Mouse (Mus musculus) left cerebral cortex, adult 9 months (tissue): Measurements from ENCODE around the gene Ercc1.
A peak's percentile ranks its signal among the peaks of the same experiment; 100 is the strongest.

ENCODE experiments used
- DNase-seq, 2 experiments: peaks; one replicate each; pipeline ENCODE4 v3.0.0; 2022; ENCODE audit warnings: low spot score in 2 of 2

Gene Ercc1

DNA sequence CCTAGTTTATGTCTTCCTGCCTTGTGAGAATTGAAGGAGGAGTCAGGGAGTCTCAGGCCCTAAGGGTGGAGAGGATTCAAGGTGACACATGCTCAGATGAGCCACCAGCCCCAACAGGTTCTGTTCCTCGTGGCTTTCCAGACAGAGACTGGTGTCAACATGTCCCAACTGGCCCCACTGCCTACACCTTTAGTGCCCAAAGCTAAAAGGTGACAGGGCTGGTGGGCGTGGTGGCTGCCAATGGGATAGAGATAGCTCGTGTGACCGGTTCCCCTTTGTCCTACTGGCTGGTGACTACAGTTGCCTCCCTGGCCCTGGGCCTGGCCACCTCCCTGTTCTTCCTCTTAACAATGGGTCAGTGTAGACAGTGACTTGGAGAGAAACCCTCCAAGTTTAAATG lies 20.8 kb downstream of the Ercc1 start:
- DNase-seq: no peak

DNA sequence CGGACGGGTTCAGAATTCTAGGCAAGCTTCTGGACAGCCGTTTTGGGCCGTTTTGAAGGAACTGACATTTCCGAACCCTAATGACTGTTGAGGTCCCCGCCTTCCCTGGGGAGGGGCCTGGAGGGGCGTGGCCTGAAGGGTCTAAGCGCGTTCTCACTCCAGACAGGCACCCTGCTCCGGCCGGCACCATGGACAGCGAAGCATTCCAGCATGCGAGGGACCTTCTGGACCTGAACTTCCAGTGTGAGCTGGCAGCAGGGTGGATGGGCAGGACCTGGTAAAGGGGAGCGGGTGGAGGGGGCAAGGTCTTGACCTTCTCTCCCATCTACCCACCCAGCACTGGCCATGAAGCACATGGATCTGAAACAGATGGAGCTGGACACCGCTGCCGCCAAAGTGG lies 23.8 kb downstream of the Ercc1 start:
- DNase-seq: no peak

DNA sequence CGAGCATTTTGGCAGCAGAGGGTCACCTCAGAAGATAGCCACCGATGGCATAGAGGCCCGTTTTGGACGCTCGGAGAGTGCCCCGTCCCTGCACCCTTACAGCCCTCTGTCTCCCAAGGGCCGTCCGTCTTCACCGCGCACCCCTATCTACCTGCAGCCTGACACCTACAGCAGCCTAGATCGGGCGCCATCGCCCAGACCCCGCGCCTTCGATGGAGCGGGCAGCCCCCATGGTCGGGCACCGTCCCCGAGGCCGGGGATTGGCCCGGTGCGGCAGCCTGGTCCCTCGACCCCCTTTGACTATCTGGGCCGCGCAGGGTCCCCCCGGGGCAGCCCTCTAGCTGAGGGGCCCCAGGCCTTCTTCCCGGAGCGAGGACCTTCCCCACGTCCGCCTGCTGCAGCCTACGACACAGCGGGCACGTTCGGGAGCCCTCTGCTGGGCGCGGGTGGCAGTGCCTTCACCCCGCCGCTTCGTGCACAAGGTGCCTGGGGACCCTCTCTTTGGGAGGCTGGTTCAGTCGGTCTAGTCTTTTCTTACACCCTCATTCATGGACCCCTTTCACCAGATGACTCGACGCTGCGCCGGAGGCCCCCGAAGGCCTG lies 25.3 kb downstream of the Ercc1 start:
- peak in 1 of 2 experiments; percentile 63 for DNase-seq

DNA sequence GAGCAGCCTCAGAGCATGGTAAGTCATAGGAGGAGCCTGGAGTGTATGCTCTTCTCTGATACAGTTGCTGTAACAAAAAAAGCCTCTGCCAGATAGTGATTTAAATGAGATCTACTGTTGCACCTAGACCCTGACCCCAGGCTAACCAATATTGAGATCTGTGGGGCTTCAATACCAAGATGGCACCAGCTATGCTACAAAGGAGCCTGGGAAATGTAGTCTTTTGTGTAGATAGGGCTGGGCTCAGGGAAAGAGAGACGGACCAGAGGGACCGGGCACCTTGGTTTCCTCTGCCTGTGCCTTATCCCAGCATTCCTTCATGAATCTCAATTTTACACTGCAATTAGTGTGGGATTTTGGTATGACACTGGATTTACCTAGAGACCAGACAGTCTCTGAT lies 28.8 kb downstream of the Ercc1 start:
- DNase-seq: no peak

DNA sequence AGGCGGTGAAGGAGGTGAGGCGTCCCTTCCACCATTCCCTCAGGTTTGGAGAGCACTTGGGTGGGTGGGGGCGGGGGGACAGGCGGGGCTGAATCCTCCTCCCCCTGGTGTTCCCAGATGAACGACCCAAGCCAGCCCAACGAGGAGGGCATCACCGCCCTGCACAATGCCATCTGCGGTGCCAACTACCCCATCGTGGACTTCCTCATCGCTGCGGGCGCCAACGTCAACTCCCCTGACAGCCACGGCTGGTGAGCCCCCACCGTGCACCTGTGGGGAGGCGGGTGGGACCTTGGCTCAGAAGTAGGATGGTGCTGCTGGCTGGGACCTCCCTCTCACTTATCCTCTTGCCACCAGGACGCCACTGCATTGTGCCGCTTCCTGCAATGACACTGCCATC lies 30.8 kb downstream of the Ercc1 start:
- no peak for DNase-seq

DNA sequence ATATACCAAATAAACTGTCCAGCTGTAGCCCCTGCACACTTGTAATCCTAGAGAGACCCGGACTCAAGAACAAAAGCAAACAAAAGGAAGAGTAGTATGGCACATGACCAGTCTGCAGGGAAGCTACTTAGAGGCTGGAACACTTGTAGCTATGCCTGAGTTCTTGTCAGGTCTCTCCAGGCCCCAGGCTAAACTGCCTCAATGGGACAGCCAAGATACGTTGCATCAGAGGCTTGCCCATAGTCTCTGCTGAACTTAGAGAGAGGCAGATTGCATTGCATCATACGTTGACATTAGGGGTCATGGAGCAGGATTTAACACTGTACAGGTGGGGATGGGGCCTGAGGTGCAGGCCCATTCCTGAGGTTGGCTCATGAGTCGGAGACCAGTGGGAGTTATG lies 31.4 kb downstream of the Ercc1 start:
- no peak for DNase-seq

DNA sequence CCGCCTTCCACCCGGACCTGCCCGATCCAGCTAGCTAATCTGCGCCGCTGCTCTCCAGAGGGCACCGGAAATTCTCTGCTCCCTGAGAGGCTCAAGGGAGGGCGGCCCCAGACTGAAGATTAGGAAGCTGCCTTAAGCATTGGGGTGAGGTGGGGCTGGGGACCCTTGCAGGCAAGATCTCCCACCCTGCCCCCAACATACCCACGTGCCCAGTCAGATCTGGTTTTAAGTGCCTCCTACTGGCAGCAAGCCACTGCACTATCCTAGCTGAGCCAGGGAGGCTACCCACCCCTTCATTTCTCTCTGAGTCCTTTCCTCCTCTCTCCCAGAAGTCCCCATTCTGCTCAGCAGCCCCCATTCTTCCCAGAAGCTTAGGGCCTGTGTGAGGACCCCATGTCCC lies 33.5 kb downstream of the Ercc1 start:
- no peak for DNase-seq

DNA sequence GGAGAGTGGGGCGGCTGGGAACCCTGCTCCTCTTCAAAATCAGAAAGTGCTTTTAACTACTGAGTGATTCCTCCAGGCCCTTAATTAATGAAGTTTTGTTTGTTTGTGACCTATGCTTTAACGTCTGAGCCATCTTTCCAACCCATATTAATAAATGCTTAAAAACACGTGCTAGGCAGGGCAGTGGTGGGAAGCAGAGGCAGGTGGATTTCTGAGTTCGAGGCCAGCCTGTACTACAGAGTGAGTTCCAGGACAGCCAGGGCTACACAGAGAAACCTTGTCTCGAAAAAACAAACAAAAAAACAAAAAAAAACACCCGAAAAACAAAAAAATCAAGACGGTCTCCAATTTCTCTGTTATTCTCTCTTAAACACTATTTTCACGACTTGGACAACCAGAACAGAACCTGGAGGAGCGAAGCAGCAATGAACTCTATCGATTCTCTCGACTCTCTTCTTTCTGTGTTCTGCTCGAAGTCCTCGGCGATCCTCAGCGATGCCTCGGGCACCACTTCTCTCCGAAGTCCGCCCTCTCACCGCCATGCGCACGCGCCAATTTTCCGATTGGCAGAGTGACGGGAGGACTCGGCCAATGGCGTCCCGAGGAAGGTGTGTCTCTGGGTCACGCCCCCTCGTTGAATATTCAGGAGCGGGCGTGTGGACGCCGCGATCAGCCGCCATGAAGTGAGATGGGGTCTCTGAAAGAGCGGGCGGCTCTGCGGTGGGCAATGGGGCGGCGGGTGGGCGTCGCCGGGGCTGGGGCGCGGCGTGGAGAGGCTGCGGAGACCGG lies 37.0 kb downstream of the Ercc1 start, which contains the start of gene Ercc2:
TSS of gene Ercc2 (plus strand) at position 634 of the 789 bp plus-strand sequence.
- DNase-seq: peak; percentile 94 to 98

DNA sequence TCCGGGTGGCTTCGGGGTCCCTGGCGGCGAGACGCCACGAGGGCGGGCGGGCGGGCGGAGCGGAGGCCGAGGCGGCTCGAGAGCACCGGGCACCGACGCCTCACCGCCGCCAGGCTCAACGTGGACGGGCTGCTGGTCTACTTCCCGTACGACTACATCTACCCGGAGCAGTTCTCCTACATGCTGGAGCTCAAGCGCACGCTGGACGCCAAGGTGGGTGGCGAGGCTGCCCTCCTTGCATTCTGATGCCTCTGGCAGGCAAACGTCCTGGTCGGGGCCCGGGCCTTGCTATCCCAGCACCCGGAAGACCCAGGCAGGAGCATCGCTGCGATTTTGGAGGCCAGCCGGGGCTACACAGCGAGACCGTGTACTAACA lies 37.6 kb downstream of the Ercc1 start:
- DNase-seq: no peak

DNA sequence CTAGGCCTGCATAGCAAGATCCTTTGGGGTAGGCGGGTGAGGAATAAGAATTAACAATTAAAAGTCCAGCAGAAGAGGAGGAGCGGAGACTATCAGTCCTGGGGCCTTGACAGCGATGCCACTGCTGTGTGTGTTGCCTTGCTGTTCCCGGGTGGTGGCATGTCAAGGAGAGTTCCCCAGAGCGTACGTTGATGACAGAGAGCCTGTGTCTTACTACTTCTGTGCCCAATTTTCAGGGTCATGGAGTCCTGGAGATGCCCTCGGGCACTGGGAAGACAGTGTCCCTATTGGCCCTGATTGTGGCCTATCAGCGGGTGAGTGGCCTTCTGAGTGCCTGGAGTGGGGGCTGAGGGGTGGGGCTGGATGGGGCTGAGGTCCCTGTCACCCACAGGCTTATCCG lies 39.1 kb downstream of the Ercc1 start:
- no peak for DNase-seq

DNA sequence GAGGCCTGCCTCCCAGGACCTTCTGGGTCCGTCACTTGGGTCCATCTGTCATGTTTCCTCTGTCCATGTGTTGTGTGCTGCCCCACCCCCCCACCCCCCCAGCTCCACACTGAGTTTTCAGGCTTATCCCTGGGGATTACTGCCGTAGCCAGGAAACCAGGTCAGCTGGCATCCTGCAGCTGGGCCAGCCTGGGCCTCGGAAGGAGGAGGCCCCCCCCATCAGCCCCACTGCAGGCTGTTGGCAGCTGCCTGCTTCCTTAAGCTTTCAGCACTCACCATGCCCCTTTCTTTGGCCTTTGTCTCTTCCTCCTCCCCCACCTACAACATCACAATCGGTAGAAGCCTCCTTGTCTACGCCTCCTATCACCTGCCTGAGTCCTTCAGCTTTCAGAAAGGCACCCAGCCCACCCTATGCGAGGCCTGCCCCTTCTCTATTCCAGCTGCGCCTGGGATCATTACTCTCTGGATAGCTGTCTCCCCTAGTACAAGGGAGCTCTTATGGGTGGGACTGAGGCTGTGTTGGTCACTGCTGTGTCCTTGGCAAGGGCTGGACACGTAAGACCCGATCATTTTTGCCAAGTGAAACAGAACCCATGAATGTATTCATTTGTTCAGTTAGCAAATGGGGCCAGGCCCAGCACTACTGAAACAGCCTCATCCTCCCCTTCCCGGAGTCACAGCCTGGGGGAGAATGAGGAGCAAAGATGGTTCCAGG lies 44.3 kb downstream of the Ercc1 start:
- no peak for DNase-seq

DNA sequence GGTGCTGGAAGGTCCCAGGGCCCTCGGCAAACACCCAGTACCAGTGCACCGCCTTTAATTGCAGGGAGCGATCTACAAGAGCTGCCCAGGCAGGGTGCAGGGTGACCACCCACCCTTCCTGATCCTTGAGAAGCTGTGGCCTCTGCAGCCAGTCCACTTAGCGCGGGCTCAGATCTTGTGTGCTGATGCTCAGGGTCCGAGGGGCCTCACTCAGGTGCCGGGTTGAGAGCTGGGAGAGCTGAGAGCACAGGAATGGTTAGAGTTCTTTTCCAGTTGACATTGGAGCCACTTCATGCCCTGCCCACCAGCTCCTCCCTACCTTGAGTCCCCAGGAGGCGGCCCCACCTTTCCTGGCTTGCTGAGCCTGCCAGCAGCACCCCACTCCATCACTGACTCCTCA lies 49.9 kb downstream of the Ercc1 start:
- DNase-seq: no peak

DNA sequence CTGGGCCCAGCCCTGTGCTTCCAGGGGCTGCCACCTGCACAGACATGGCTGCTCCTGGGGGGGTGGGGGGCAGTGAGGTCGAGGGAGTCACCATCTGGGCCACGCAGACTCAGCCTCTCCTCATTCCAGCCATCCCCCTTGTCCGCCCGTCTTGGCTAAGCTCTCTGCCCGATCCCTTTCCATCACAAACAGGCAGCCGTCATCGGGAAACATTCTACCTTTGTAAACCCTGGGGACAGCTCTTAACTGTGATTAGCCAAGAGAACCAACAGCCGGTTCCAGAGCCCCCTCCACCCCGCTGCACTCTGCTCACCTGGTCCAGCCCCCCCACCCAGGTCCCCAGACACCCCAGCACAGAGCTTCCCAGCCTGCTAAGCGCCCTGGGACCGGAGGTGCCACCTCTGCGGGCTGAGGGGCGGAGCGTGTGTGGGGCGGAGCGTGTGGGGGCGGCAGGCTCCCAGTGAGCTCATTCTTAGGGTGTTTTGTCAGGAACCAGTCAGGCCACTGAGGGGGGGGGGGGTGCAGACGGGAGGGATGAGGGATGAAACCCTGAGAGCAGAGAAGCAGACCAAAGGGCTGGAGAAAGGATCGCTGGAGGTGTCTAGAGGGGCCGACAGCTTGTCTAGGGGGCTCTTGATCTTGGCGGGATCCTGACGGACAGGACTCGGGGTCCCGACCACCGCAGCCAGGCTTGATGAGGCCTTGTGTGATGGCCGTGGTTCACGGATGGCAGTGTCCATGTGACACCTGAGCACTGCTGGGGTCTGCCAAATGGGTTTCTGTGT lies 55.1 kb downstream of the Ercc1 start:
- no peak for DNase-seq

DNA sequence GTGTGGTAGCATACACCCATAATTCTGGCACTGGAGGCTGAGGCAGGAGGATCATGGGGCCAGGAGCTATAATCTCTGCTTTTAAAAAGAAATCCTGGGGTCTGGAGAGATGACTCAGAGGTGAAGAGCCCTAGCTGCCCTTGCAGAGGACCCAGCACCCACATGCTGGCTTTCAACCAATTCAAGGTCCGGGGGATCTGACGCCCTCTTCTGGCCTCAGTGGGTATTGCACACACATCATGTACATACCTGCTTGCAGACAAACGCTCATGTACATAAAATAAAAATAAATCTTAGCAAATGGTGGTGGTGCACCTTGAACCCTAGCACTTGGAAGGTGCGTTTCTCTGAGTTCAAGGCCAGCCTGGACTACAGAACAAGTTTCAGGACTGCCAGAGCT lies 56.4 kb downstream of the Ercc1 start:
- no peak for DNase-seq

DNA sequence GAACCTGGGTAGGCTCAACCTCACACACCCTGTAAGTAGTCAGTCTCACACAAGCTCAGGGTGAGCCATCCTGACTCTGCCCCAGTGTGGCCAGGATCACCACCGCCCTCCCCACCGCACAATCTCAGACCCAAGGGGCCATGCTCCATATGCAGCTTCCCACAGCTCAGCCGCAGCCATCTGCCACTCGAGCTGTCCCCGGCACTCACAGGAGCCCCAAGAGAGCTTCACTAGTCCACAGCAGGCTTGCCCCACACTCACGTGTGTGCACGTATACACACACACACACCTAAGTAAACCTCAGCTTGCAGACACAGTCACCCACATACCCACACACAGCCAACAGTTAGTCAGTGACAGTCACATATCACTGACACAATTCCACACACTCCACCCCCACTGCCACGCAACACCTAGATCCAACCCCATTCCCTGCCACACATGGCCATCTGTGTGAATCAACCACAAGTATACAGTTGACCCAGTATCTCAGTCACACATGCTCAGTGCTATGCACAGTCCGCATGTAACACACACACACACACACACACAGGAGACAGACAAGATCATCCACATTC lies 58.0 kb downstream of the Ercc1 start:
- no peak for DNase-seq

DNA sequence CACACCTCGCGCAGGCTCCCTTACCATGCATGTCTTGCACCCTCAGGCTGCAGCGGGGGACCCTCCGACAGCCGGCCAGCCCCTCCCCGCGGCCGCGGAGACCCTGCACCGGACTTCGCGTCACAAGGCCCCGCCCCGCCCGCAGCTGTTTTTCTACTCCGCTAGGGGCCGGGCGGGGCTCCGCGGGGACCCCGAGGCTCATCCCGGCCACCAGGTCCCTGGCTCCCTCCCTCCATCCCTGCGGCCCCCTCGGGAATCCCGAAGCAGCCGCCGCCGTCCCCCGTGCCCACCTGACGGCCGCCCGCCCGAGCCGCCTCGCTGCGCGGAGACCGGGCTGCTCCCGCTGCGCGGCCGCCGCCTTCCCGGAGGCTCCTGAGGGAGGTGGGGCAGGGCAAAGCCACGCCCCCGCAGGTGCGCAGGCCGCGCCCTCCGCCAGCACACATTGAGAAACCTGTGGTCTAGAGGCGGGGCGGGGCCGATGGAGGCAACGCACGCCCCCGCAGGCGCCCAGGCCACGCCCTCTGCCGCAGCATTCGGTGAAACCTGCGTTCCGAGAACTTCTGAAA lies 59.2 kb downstream of the Ercc1 start, which contains the start of gene Klc3:
TSS of gene Klc3 (minus strand) at position 374 of the 566 bp plus-strand sequence.
- no peak for DNase-seq

DNA sequence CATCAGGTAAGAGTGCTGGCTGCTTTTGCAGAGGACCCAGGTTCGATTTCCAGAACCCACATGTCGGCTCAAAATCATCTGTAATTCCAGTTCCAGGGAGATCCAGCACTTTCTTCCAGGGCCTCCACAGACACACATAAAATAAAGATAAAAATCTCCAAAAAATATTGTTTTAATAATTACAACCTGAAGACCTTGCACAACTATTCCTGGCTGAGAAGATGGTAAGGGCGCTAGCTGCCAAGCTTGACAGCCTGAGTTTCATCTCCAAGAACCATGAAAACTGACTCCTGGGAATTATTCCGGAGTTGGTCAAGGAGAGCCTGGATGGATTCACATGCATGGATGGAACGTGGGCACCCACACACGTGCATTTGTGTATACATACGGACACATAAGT lies 59.9 kb downstream of the Ercc1 start, which contains the start of gene Ckm:
TSS of gene Ckm (plus strand) at position 301 of the 400 bp plus-strand sequence.
- DNase-seq: no peak

DNA sequence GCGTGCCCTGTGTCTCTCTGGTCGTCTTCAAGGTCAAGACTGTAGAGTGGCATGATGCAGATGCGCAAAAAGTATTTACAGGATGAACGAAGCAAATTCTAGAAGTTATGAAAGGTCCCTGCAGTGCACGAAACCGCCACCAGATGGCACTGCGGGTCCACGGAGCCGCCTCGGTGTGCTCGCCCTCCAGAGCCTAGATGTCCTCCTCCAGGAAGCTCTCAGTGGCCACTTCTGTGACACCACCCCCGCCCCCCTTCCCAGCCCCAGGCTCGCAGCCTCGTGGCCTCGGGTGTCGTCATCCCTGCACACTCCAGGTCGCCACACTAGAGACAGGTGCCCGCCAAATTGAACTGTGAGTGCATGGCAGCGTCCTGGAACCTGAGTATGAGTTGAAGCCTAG lies 60.8 kb downstream of the Ercc1 start:
- DNase-seq: peak in 1 of 2 experiments; percentile 82
